ENCODE assay signal across 10 mouse cellular contexts in genomic region chr19:25267247-25267646, GRCm38 (mm10). TPM values are rescaled to one million over a fixed set of nuclear protein-coding genes. Genes with fewer than 3 reads are reported as not detected.
A peak's percentile ranks its signal among the peaks of the same experiment; 100 is the strongest.
DNase-seq lines count a peak whose midpoint lies in the region.
"Had no signal": no experiment of that assay in that cellular context is flagged by ENCODE, and none has a peak within 500 bp of the region (broad histone marks: within the 10 kb centered on the region; RNA-seq: fewer than 3 reads in every experiment).

No protein-coding gene starts in this region.

- H3K4me3 ChIP-seq in brown adipose tissue, adult 24 weeks (ENCODE audit: insufficient read depth, low read depth, low read length): 0 out of 2 replicates have a peak overlapping the region, but pooled peaks have one; percentile 11
- no peak overlapping the region for H3K4me3 ChIP-seq in forebrain, embryonic 10.5 days

- peaks cover 6% of the 10 kb centered on the region for H3K36me3 ChIP-seq in forebrain, embryonic 10.5 days (replicated peaks)

- H3K27ac ChIP-seq in brown adipose tissue, adult 24 weeks (replicated peaks; ENCODE audit: low read depth, low read length): peak overlapping the region; percentile 36
- no peak overlapping the region for H3K27ac ChIP-seq in forebrain, embryonic 10.5 days

- peak; percentile 32 for DNase-seq in adrenal gland, postnatal 10 days
- DNase-seq in adrenal gland, postnatal 4 days (ENCODE audit: low spot score in 2 of 2): no peak
- peak; percentile 7 for DNase-seq in layer of hippocampus, adult 11-12 months (ENCODE audit: low spot score)
- no peak for DNase-seq in layer of hippocampus, adult 9-10 months (ENCODE audit: low spot score)
- peak; percentile 46 for DNase-seq in lung, postnatal 14 days
- DNase-seq in cerebellum, adult 9-11 months: no peak
- no peak for DNase-seq in forebrain, embryonic 10.5 days (ENCODE audit: extremely low spot score, low spot score)
- DNase-seq: gastrocnemius, postnatal 36 days had no signal

- peaks cover 4% of the 10 kb centered on the region; the same call in 1 of the 2 replicates for H3K9me3 ChIP-seq in forebrain, embryonic 10.5 days

- H3K4me1 ChIP-seq in brown adipose tissue, adult 24 weeks (ENCODE audit: control insufficient read depth, insufficient read depth, insufficient read length, low read length): peaks cover 13% of the 10 kb centered on the region
- H3K4me1 ChIP-seq in forebrain, embryonic 10.5 days: peaks cover 36% of the 10 kb centered on the region

- H3K27me3 ChIP-seq in forebrain, embryonic 10.5 days (ENCODE audit: poor library complexity, severe bottlenecking): no peaks in the 10 kb centered on the region

- whole genome bisulfite sequencing in forebrain, embryonic 10.5 days: 33% methylated on average over 6 of the region's 6 CpGs

RNA-seq across cellular contexts. Expression of gene Kank1, which starts 30.5 kb away (rescaled TPM):
- total RNA-seq in adrenal gland, postnatal 10 days (2021): 10 to 100 TPM; 25.5 to 34.1 TPM
- 10 to 100 TPM; 33.2 to 34.3 TPM for total RNA-seq in adrenal gland, postnatal 4 days (2021)
- 13.1 and 18.0 TPM in 2 replicates for polyA plus RNA-seq in brown adipose tissue, adult 24 weeks (2012; ENCODE audit: insufficient read depth, insufficient read length, missing spikeins)
- polyA plus RNA-seq in forebrain, embryonic 10.5 days (2016; fragmentation: Nextera tagmentation; extraction: Ambion mirVana): 19.3 and 19.6 TPM in 2 replicates
- total RNA-seq: common myeloid progenitor, adult 5-6 weeks had no signal

Comparison
In these comparisons a context has a peak if more than half of its experiments do, and no peak if none do; other contexts are left out.
1. DNase-seq: peak in adrenal gland, postnatal 10 days (single experiment), layer of hippocampus, adult 11-12 months (single experiment) and lung, postnatal 14 days (single experiment); none in adrenal gland, postnatal 4 days (0 of 2), layer of hippocampus, adult 9-10 months (single experiment), cerebellum, adult 9-11 months (single experiment) and forebrain, embryonic 10.5 days (single experiment).